Mouse (Mus musculus) E14TG2a.4 (cell line): ENCODE results near the gene Kat6b.

ENCODE experiments used
- CTCF ChIP-seq: conservative IDR thresholded peaks from 2 replicates; pipeline ENCODE4 v1.5.1; 2014; ENCODE audit warnings: low read length
- NANOG ChIP-seq: IDR thresholded peaks from 2 replicates; pipeline ENCODE4 v1.6.1; 2014; ENCODE audit warnings: borderline replicate concordance, low read length, mixed read lengths

DNA sequence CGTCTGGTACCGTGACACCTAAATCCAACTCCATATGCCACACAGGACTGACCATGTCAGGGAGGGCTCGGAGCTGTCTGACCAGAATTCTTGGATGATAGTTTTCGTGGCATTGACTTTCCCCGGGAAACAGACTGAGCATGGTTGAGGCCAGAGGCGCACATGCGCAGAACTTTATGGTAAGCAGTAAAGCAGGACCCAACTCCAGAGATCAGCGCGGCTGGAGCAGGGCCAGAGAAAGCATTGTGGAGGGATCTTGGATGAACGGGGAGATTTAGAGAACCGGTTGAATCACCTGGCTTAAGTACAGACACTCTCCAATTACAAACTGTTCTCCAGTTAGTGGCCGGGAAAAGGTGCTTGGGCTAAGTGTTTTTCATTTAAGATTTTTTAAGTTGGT is 120.9 kb downstream of the Kat6b start:
- TF ChIP-seq CTCF (no peak), NANOG (no peak)
